Mouse (Mus musculus) MEL (cell line): ENCODE data around the gene Galnt6. TPM values are rescaled to one million over a fixed set of nuclear protein-coding genes. Genes with fewer than 3 reads are reported as not detected.

Experiments used
- DNase-seq: peaks from one replicate; pipeline ENCODE4 v3.0.0; 2011; ENCODE audit warnings: low read depth, low spot score
- H3K27ac ChIP-seq: 2 replicates; pipeline ENCODE4 v1.5.1; 2012; ENCODE audit warnings: low read depth, mild to moderate bottlenecking, control low read depth, low read length, moderate library complexity; ENCODE audit not compliant: control insufficient read depth
- H3K27me3 ChIP-seq, 2 experiments: fragments of 150-350 bp in 1 of 2; sonication (generic) in 1 of 2; 2 replicates each; pipeline ENCODE4 v1.6.1; 2012; ENCODE audit warnings: low read length in 2 of 2, mild to moderate bottlenecking in 2 of 2, improper control_type of control experiment in 1 of 2, moderate library complexity in 1 of 2; ENCODE audit not compliant: insufficient read depth in 2 of 2, control insufficient read depth in 1 of 2
- H3K36me3 ChIP-seq, 2 experiments: 2 replicates each; pipeline ENCODE4 v1.6.1; 2012 to 2014; ENCODE audit warnings: low read length in 2 of 2, improper control_type of control experiment in 1 of 2, inconsistent platforms in 1 of 2, mild to moderate bottlenecking in 1 of 2; ENCODE audit not compliant: insufficient read depth in 2 of 2, control insufficient read depth in 1 of 2
- H3K4me1 ChIP-seq, 2 experiments: fragments of 150-350 bp in 1 of 2; sonication (generic) in 1 of 2; 2 replicates each; pipeline ENCODE4 v1.6.1; 2012; ENCODE audit warnings: low read length in 2 of 2, improper control_type of control experiment in 1 of 2, mild to moderate bottlenecking in 1 of 2; ENCODE audit not compliant: insufficient read depth in 2 of 2, control insufficient read depth in 1 of 2
- H3K4me3 ChIP-seq, 2 experiments: fragments of 150-350 bp in 1 of 2; sonication (generic) in 1 of 2; 2 replicates each; pipeline ENCODE4 v1.5.1; 2012; ENCODE audit warnings: low read depth in 2 of 2, low read length in 2 of 2, mild to moderate bottlenecking in 2 of 2, moderate library complexity in 2 of 2, control low read depth in 1 of 2, improper control_type of control experiment in 1 of 2; ENCODE audit not compliant: control insufficient read depth in 1 of 2, insufficient read depth in 1 of 2
- H3K79me2 ChIP-seq: 2 replicates; pipeline ENCODE4 v1.6.1; 2012; ENCODE audit warnings: mild to moderate bottlenecking, low read length, moderate library complexity; ENCODE audit not compliant: control insufficient read depth, poor library complexity, insufficient read depth
- H3K9ac ChIP-seq: 2 replicates; pipeline ENCODE4 v1.6.1; 2012; ENCODE audit warnings: low read depth, mild to moderate bottlenecking, control low read depth, low read length, moderate library complexity; ENCODE audit not compliant: control insufficient read depth, poor library complexity, severe bottlenecking
- H3K9me3 ChIP-seq: fragments of 150-350 bp; sonication (generic); replicated peaks from 2 replicates; pipeline ENCODE4 v1.6.1; 2012; ENCODE audit warnings: mild to moderate bottlenecking, low read length, improper control_type of control experiment, moderate library complexity; ENCODE audit not compliant: insufficient read depth
- BHLHE40 ChIP-seq: IDR thresholded peaks from 2 replicates; pipeline ENCODE4 v1.6.1; 2012; ENCODE audit warnings: low read depth, mild to moderate bottlenecking, inconsistent platforms, low read length, improper control_type of control experiment, borderline replicate concordance
- CHD2 ChIP-seq: IDR thresholded peaks from 2 replicates; pipeline ENCODE4 v1.6.1; 2011; ENCODE audit warnings: low read length, improper control_type of control experiment
- CTCF ChIP-seq, 3 experiments: IDR thresholded peaks in 2 of 3; conservative IDR thresholded peaks in 1 of 3; 2 replicates each; pipeline ENCODE4 v1.5.1; 2011 to 2012; ENCODE audit warnings: low read length in 3 of 3, low read depth in 2 of 3, mild to moderate bottlenecking in 2 of 3, improper control_type of control experiment in 1 of 3, inconsistent platforms in 1 of 3, mixed read lengths in 1 of 3, moderate library complexity in 1 of 3; ENCODE audit not compliant: control insufficient read depth in 1 of 3, insufficient read depth in 1 of 3, poor library complexity in 1 of 3, severe bottlenecking in 1 of 3
- ELF1 ChIP-seq: IDR thresholded peaks from 2 replicates; pipeline ENCODE4 v1.6.1; 2014; ENCODE audit warnings: low read depth, mild to moderate bottlenecking, inconsistent platforms, low read length, improper control_type of control experiment, moderate library complexity
- ETS1 ChIP-seq: IDR thresholded peaks from 2 replicates; pipeline ENCODE4 v1.6.1; 2012; ENCODE audit warnings: low read depth, mild to moderate bottlenecking, inconsistent platforms, low read length, improper control_type of control experiment, moderate library complexity
- GABPA ChIP-seq: IDR thresholded peaks from 2 replicates; pipeline ENCODE4 v1.6.1; 2012; ENCODE audit warnings: low read depth, mild to moderate bottlenecking, inconsistent platforms, low read length, improper control_type of control experiment, moderate library complexity
- HCFC1 ChIP-seq: IDR thresholded peaks from 2 replicates; pipeline ENCODE4 v1.6.1; 2012; ENCODE audit warnings: low read depth, mild to moderate bottlenecking, inconsistent platforms, low read length, improper control_type of control experiment, moderate library complexity
- KAT2A ChIP-seq: conservative IDR thresholded peaks from 2 replicates; pipeline ENCODE4 v1.6.1; 2012; ENCODE audit warnings: low read depth, low read length, improper control_type of control experiment, inconsistent platforms
- MAFK ChIP-seq: IDR thresholded peaks from 2 replicates; pipeline ENCODE4 v1.6.1; 2011; ENCODE audit warnings: low read depth, mild to moderate bottlenecking, low read length, improper control_type of control experiment, borderline replicate concordance
- MAZ ChIP-seq: IDR thresholded peaks from 2 replicates; pipeline ENCODE4 v1.6.1; 2012; ENCODE audit warnings: low read depth, mild to moderate bottlenecking, inconsistent platforms, low read length, improper control_type of control experiment
- MEF2A ChIP-seq: IDR thresholded peaks from 2 replicates; pipeline ENCODE4 v1.6.1; 2014; ENCODE audit warnings: low read depth, mild to moderate bottlenecking, inconsistent platforms, low read length, improper control_type of control experiment; ENCODE audit not compliant: poor library complexity, insufficient replicate concordance, severe bottlenecking; ENCODE audit errors: extremely low read depth
- MXI1 ChIP-seq: IDR thresholded peaks from 2 replicates; pipeline ENCODE4 v1.6.1; 2011; ENCODE audit warnings: mild to moderate bottlenecking, low read depth, low read length, improper control_type of control experiment
- MYB ChIP-seq: IDR thresholded peaks from 2 replicates; pipeline ENCODE4 v1.6.1; 2011; ENCODE audit warnings: mild to moderate bottlenecking, low read depth, low read length, improper control_type of control experiment
- MYC ChIP-seq: IDR thresholded peaks from 2 replicates; pipeline ENCODE4 v1.6.1; 2011; ENCODE audit warnings: low read depth, mild to moderate bottlenecking, low read length, improper control_type of control experiment, moderate library complexity
- NELFE ChIP-seq: IDR thresholded peaks from 2 replicates; pipeline ENCODE4 v1.6.1; 2011; ENCODE audit warnings: low read depth, low read length, improper control_type of control experiment
- POLR2A ChIP-seq, 2 experiments: IDR thresholded peaks; 2 replicates each; pipeline ENCODE4 v1.6.1; 2011 to 2012; ENCODE audit warnings: low read length in 2 of 2, mild to moderate bottlenecking in 2 of 2, control low read depth in 1 of 2, improper control_type of control experiment in 1 of 2, low read depth in 1 of 2, moderate library complexity in 1 of 2; ENCODE audit not compliant: control insufficient read depth in 1 of 2, insufficient read depth in 1 of 2, poor library complexity in 1 of 2
- SIN3A ChIP-seq: IDR thresholded peaks from 2 replicates; pipeline ENCODE4 v1.6.1; 2012; ENCODE audit warnings: low read length, improper control_type of control experiment, inconsistent platforms
- SMC3 ChIP-seq: IDR thresholded peaks from 2 replicates; pipeline ENCODE4 v1.6.1; 2011; ENCODE audit warnings: low read depth, low read length, improper control_type of control experiment
- TAL1 ChIP-seq: IDR thresholded peaks from 2 replicates; pipeline ENCODE4 v1.6.1; 2012; ENCODE audit warnings: mild to moderate bottlenecking, inconsistent platforms, low read length, moderate library complexity, mixed read lengths
- TBP ChIP-seq: IDR thresholded peaks from 2 replicates; pipeline ENCODE4 v1.8.0; 2011; ENCODE audit warnings: low read depth, low read length, improper control_type of control experiment
- TCF12 ChIP-seq: IDR thresholded peaks from 2 replicates; pipeline ENCODE4 v1.6.1; 2014; ENCODE audit warnings: low read depth, mild to moderate bottlenecking, inconsistent platforms, low read length, improper control_type of control experiment, moderate library complexity
- UBTF ChIP-seq: IDR thresholded peaks from 2 replicates; pipeline ENCODE4 v1.6.1; 2012; ENCODE audit warnings: low read depth, mild to moderate bottlenecking, inconsistent platforms, low read length, improper control_type of control experiment, moderate library complexity, borderline replicate concordance; ENCODE audit not compliant: insufficient read depth
- USF2 ChIP-seq, 2 experiments: IDR thresholded peaks; 2 replicates each; pipeline ENCODE4 v1.6.1; 2011 to 2012; ENCODE audit warnings: improper control_type of control experiment in 2 of 2, low read length in 2 of 2, borderline replicate concordance in 1 of 2, inconsistent platforms in 1 of 2, low read depth in 1 of 2, mild to moderate bottlenecking in 1 of 2; ENCODE audit not compliant: insufficient read depth in 1 of 2
- ZC3H11A ChIP-seq: IDR thresholded peaks from 2 replicates; pipeline ENCODE4 v1.6.1; 2012; ENCODE audit warnings: low read depth, mild to moderate bottlenecking, inconsistent platforms, low read length, improper control_type of control experiment
- ZKSCAN1 ChIP-seq: IDR thresholded peaks from 2 replicates; pipeline ENCODE4 v1.6.1; 2012; ENCODE audit warnings: low read depth, mild to moderate bottlenecking, inconsistent platforms, low read length, improper control_type of control experiment, moderate library complexity
- ZMIZ1 ChIP-seq: IDR thresholded peaks from 2 replicates; pipeline ENCODE4 v1.6.1; 2012; ENCODE audit warnings: low read depth, mild to moderate bottlenecking, inconsistent platforms, low read length, improper control_type of control experiment, moderate library complexity
- polyA plus RNA-seq, 2 experiments: library from polyadenylated mRNA; stranded (reverse) in 1 of 2; unstranded in 1 of 2; fragments of >175 nt in 1 of 2; fragments of >200 nt in 1 of 2; gene quantifications; 2 replicates each; pipeline versions ENCODE4 v1.2.1 to v1.2.4; 2012; ENCODE audit warnings: low replicate concordance in 2 of 2, low read depth in 1 of 2; ENCODE audit not compliant: insufficient read length in 2 of 2, insufficient read depth in 1 of 2, missing spikeins in 1 of 2
- total RNA-seq: library from RNA; depleted of rRNA; stranded (reverse); fragments of 300-350 nt; gene quantifications from 2 replicates; pipeline ENCODE4 v1.2.3, GENCODE M21; 2012

The Galnt6 gene
- total and polyA plus RNA-seq, 3 experiments, result 16.1 to 17.0 TPM; not detected in 1

DNA sequence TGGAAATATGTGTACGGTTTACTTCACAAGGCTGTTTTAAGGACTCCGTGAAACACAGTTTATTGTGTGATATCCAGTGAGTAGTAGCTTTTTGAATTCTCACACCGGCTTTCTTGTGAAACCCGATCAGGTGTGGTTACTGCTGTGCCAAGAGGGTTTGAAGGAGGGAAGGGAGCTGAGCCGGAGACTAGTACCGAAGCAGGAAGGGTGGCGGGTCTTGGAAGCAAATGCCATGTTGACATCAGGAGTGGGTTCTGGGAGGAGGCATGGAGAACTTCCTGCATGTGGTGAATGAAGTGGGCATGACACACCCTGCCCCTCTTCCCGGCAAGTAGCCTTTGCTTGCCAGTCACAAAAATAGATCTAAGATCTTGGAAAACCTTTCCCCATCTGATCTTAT, 33.5 kb upstream of the Galnt6 start:
- H3K79me2 ChIP-seq, result no peaks in the 10 kb centered on the region
- H3K27me3 ChIP-seq, result peaks cover 0 to 3% of the 10 kb centered on the region in 2 experiments; a peak in 2 of 4 replicates
- TF ChIP-seq MEF2A, result no peak
- no peak for TF ChIP-seq SIN3A
- no peak for TF ChIP-seq TCF12
- TF ChIP-seq USF2 (IDR thresholded peaks at IDR 0.05; ENCODE audit: borderline replicate concordance in 1 of 2, insufficient read depth in 1 of 2, low read depth in 1 of 2, low read length in 2 of 2), result no peak
- TF ChIP-seq ELF1, result no peak
- no peak for TF ChIP-seq CTCF (IDR thresholded peaks at IDR 0.05 in 2 of 3, conservative IDR thresholded peaks at IDR 0.05 in 1 of 3; ENCODE audit: control insufficient read depth in 1 of 3, insufficient read depth in 1 of 3, low read depth in 2 of 3, low read length in 3 of 3, poor library complexity in 1 of 3, severe bottlenecking in 1 of 3)
- no peak for TF ChIP-seq CHD2
- TF ChIP-seq MYC, result no peak
- no peak for TF ChIP-seq MYB
- no peak for TF ChIP-seq UBTF
- no peak for TF ChIP-seq GABPA
- no peak for TF ChIP-seq KAT2A
- no peak for TF ChIP-seq TBP
- no peak for TF ChIP-seq MAFK
- TF ChIP-seq NELFE, result no peak
- no peak for TF ChIP-seq ZKSCAN1
- no peak for TF ChIP-seq TAL1
- no peak for TF ChIP-seq ZMIZ1
- TF ChIP-seq ZC3H11A, result no peak
- H3K4me3 ChIP-seq, result no peak overlapping the region
- H3K4me1 ChIP-seq, result no peaks in the 10 kb centered on the region
- DNase-seq, result no peak
- no peaks in the 10 kb centered on the region for H3K9me3 ChIP-seq
- no peak overlapping the region for H3K27ac ChIP-seq
- H3K9ac ChIP-seq, result no peak overlapping the region
- H3K36me3 ChIP-seq, result peaks cover 0 to 6% of the 10 kb centered on the region in 2 experiments; a peak in 2 of 4 replicates

DNA sequence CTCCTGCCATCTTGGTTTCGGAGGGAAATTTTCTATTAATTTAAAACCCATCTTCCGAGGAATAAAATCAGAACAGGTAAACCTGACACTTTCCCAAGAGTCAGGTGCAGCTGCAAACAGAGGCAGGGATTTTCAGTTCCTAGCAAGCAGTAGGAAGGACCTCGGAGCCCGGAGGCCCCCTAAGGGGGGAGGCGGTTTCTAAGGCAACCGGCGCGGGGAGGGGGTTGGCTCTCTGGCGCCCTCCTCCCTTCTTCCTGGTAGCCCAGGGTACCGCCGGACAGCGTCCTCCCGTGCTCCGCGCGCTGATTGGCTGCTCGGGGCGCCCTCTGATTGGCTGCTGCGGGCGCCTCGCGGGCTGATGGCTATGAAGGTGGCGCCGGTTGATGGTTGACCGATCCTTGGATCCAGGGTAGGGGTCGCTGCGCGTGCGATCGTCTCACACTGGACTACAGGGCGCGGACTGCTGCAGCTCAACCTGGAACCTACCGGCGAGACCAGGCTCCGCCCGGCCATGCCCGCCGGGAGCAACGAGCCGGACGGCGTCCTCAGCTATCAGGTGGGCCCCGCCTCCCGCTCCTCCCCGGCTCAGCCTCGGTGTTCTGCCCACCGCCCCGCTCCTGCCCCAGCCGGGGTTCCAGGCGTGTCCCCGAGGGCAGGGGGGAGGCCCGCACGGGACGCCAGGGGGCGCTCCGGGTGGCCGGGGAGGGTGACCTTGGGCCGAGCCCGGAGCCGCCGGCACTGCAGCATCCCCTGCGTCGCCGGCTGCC, 32.4 kb upstream of the Galnt6 start, which contains the start of gene Slc4a8:
Gene Slc4a8, plus strand, starts transcription at position 329 of the 767 bp plus-strand sequence.
- H3K4me1 ChIP-seq, result peaks cover 0 to 3% of the 10 kb centered on the region in 2 experiments; a peak in 1 of 4 replicates
- peaks cover 0 to 3% of the 10 kb centered on the region in 2 experiments; a peak in 2 of 4 replicates for H3K27me3 ChIP-seq
- H3K4me3 ChIP-seq, result peak within 1 kb of the TSS; percentile 46 to 71
- peak; percentile 86 for DNase-seq
- no peak within 1 kb of the TSS for H3K9ac ChIP-seq
- H3K9me3 ChIP-seq, result no peaks in the 10 kb centered on the region
- TF ChIP-seq MYC, result no peak
- TF ChIP-seq ETS1, result no peak
- TF ChIP-seq MAZ, result peak; percentile 79; the same call in 1 of the 2 replicates
- TF ChIP-seq TBP, result no peak
- peak; percentile 25; the same call in 1 of the 2 replicates for TF ChIP-seq HCFC1
- peak; percentile 26 to 73 (median 58); a peak in 5 of 6 replicates for TF ChIP-seq CTCF (IDR thresholded peaks at IDR 0.05 in 2 of 3, conservative IDR thresholded peaks at IDR 0.05 in 1 of 3; ENCODE audit: control insufficient read depth in 1 of 3, insufficient read depth in 1 of 3, low read depth in 2 of 3, low read length in 3 of 3, poor library complexity in 1 of 3, severe bottlenecking in 1 of 3)
- TF ChIP-seq UBTF, result no peak
- no peak for TF ChIP-seq GABPA
- peak; percentile 74 for TF ChIP-seq ELF1
- TF ChIP-seq SMC3, result peak; percentile 22; the same call in 1 of the 2 replicates
- no peak for TF ChIP-seq BHLHE40
- peak in 1 of 2 experiments; percentile 13; a peak in 1 of 4 replicates for TF ChIP-seq POLR2A (IDR thresholded peaks at IDR 0.05; ENCODE audit: control insufficient read depth in 1 of 2, insufficient read depth in 1 of 2, low read depth in 1 of 2, low read length in 2 of 2, poor library complexity in 1 of 2)
- TF ChIP-seq MXI1, result no peak
- peaks cover 0 to 6% of the 10 kb centered on the region in 2 experiments; a peak in 2 of 4 replicates for H3K36me3 ChIP-seq
- H3K79me2 ChIP-seq, result no peaks in the 10 kb centered on the region
- no peak within 1 kb of the TSS for H3K27ac ChIP-seq
